21 mouse cellular contexts compared by ENCODE assay signal in the genomic region with DNA sequence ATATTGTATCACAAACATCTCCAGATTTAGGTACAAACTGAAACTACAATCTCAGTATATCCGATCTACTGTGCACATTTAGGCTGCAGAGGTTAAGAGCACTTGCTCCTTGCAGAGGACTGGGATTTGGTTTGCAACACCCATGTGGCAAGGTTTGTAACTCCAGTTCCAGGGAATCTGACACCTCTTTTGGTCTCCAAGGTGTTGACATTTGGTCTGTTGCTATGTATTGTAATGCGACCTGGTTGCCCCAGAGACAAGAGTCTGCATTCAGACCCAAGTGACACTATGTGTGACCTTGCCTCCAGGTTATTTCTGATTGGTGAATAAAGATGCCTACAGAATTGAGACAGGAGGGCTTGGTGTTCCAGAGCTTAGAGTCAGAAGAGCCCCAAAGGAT.
DNase-seq lines count a peak whose midpoint lies in the region; ATAC-seq and TF ChIP-seq lines count a peak whose summit lies in the region.
"Had no signal": no experiment of that assay in that cellular context is flagged by ENCODE, and none has a peak within 500 bp of the region (broad histone marks: within the 10 kb centered on the region; RNA-seq: fewer than 3 reads in every experiment).

No protein-coding gene starts in this region.

- TF ChIP-seq EP300 in heart, postnatal 0 days (IDR thresholded peaks at IDR 0.05; ENCODE audit: low read depth): no peak

- peak; percentile 18 for DNase-seq in forebrain, embryonic 10.5 days (ENCODE audit: extremely low spot score, low spot score)
- no peak for DNase-seq in forebrain, embryonic 11.5 days (ENCODE audit: low spot score)
- peak; percentile 8 for DNase-seq in heart, postnatal 0 days (ENCODE audit: low spot score)
- no peak for DNase-seq in heart, postnatal 14 days
- DNase-seq in ES-CJ7 (ENCODE audit: low read depth, low spot score): peak; percentile 58
- DNase-seq in right cerebral cortex, postnatal 14 days: no peak
- DNase-seq in thymus, adult 18-20 months: no peak
- DNase-seq: cerebellum, adult 11 months; gastrocnemius, postnatal 14 days; retina, postnatal 1 day; spleen, adult 18-20 months had no signal

- 41% methylated on average over 2 of the region's 2 CpGs for WGBS in forebrain, embryonic 10.5 days
- WGBS in forebrain, embryonic 11.5 days: 41% methylated on average over 2 of the region's 2 CpGs
- WGBS in heart, postnatal 0 days: 27% methylated on average over 2 of the region's 2 CpGs
- 59% methylated on average over 2 of the region's 2 CpGs for WGBS in embryonic facial prominence, embryonic 15.5 days

- TF ChIP-seq CTCF in heart, postnatal 0 days (IDR thresholded peaks at IDR 0.05; ENCODE audit: low read depth): no peak

- H3K36me3 ChIP-seq in forebrain, embryonic 10.5 days (replicated peaks): no peaks in the 10 kb centered on the region
- H3K36me3 ChIP-seq in forebrain, embryonic 11.5 days (ENCODE audit: control insufficient read depth, insufficient read depth, low read length): no peaks in the 10 kb centered on the region
- no peaks in the 10 kb centered on the region for H3K36me3 ChIP-seq in heart, postnatal 0 days (replicated peaks; ENCODE audit: control insufficient read depth, insufficient read depth, low read length)
- H3K36me3 ChIP-seq in embryonic facial prominence, embryonic 15.5 days: no peaks in the 10 kb centered on the region
- H3K36me3 ChIP-seq: intestine, embryonic 15.5 days; kidney, embryonic 15.5 days; limb, embryonic 13.5 days; liver, embryonic 15.5 days; stomach, embryonic 15.5 days had no signal

- no peak for ATAC-seq in forebrain, embryonic 11.5 days (replicated peaks; ENCODE audit: low FRiP score)
- ATAC-seq in heart, postnatal 0 days (ENCODE audit: insufficient read depth, low read depth): no peak
- 0 out of 2 replicates have a peak, but pooled peaks have one; percentile 39 for ATAC-seq in embryonic facial prominence, embryonic 15.5 days (ENCODE audit: insufficient number of reproducible peaks, low FRiP score, low TSS enrichment, low read depth)
- ATAC-seq: forebrain, embryonic 16.5 days; intestine, embryonic 15.5 days had no signal

- H3K27me3 ChIP-seq in forebrain, embryonic 10.5 days (ENCODE audit: poor library complexity, severe bottlenecking): no peaks in the 10 kb centered on the region
- H3K27me3 ChIP-seq in forebrain, embryonic 11.5 days (ENCODE audit: control insufficient read depth, insufficient read depth, low read length): no peaks in the 10 kb centered on the region
- H3K27me3 ChIP-seq in heart, postnatal 0 days (ENCODE audit: control insufficient read depth, insufficient read depth, low read length): no peaks in the 10 kb centered on the region
- no peaks in the 10 kb centered on the region for H3K27me3 ChIP-seq in embryonic facial prominence, embryonic 15.5 days
- H3K27me3 ChIP-seq: CH12.LX; intestine, embryonic 15.5 days; kidney, embryonic 15.5 days; limb, embryonic 13.5 days; liver, embryonic 15.5 days; megakaryocyte, embryonic 14.5 days; stomach, embryonic 15.5 days had no signal

- H3K9me3 ChIP-seq in forebrain, embryonic 10.5 days: no peaks in the 10 kb centered on the region
- H3K9me3 ChIP-seq in forebrain, embryonic 11.5 days (ENCODE audit: control insufficient read depth, low read length): no peaks in the 10 kb centered on the region
- H3K9me3 ChIP-seq in heart, postnatal 0 days (replicated peaks; ENCODE audit: control insufficient read depth, low read length): no peaks in the 10 kb centered on the region
- no peaks in the 10 kb centered on the region for H3K9me3 ChIP-seq in embryonic facial prominence, embryonic 15.5 days (replicated peaks)
- H3K9me3 ChIP-seq: intestine, embryonic 15.5 days; kidney, embryonic 15.5 days; limb, embryonic 13.5 days; liver, embryonic 15.5 days; megakaryocyte, embryonic 14.5 days; stomach, embryonic 15.5 days had no signal

- no peak overlapping the region for H3K4me3 ChIP-seq in forebrain, embryonic 10.5 days
- no peak overlapping the region for H3K4me3 ChIP-seq in forebrain, embryonic 11.5 days (ENCODE audit: low read depth, low read length)
- no peak overlapping the region for H3K4me3 ChIP-seq in heart, postnatal 0 days (ENCODE audit: low read depth, low read length)
- H3K4me3 ChIP-seq in embryonic facial prominence, embryonic 15.5 days (replicated peaks): no peak overlapping the region
- H3K4me3 ChIP-seq: intestine, embryonic 15.5 days; kidney, embryonic 15.5 days; layer of hippocampus, adult 2 months; limb, embryonic 13.5 days; liver, embryonic 15.5 days; megakaryocyte, embryonic 14.5 days; stomach, embryonic 15.5 days had no signal

- no peak overlapping the region for H3K9ac ChIP-seq in forebrain, embryonic 11.5 days (ENCODE audit: low read length)
- H3K9ac ChIP-seq in heart, postnatal 0 days (replicated peaks; ENCODE audit: low read depth, low read length): no peak overlapping the region
- no peak overlapping the region for H3K9ac ChIP-seq in embryonic facial prominence, embryonic 15.5 days
- H3K9ac ChIP-seq: intestine, embryonic 15.5 days; kidney, embryonic 15.5 days; limb, embryonic 13.5 days; liver, embryonic 15.5 days; stomach, embryonic 15.5 days had no signal

- intact Hi-C loops in heart, postnatal 14 days (cut with DNase I): no loop called here

- H3K4me2 ChIP-seq in forebrain, embryonic 11.5 days (ENCODE audit: low read depth, low read length, severe bottlenecking): no peak overlapping the region
- no peak overlapping the region for H3K4me2 ChIP-seq in heart, postnatal 0 days (ENCODE audit: low read depth, low read length)
- no peak overlapping the region for H3K4me2 ChIP-seq in embryonic facial prominence, embryonic 15.5 days (replicated peaks)
- H3K4me2 ChIP-seq: intestine, embryonic 15.5 days; kidney, embryonic 15.5 days; liver, embryonic 15.5 days; stomach, embryonic 15.5 days had no signal

- H3K4me1 ChIP-seq in forebrain, embryonic 10.5 days: peaks cover 29% of the 10 kb centered on the region
- H3K4me1 ChIP-seq in forebrain, embryonic 11.5 days (replicated peaks; ENCODE audit: control insufficient read depth, insufficient read depth, low read length): no peaks in the 10 kb centered on the region; the same call in 1 of the 2 replicates
- H3K4me1 ChIP-seq in heart, postnatal 0 days (ENCODE audit: control insufficient read depth, insufficient read depth): peaks cover 12% of the 10 kb centered on the region; the same call in 1 of the 2 replicates
- 0 out of 2 replicates have a peak, but pooled peaks cover 3% of the 10 kb centered on the region for H3K4me1 ChIP-seq in embryonic facial prominence, embryonic 15.5 days
- H3K4me1 ChIP-seq: kidney, embryonic 15.5 days; liver, embryonic 15.5 days; megakaryocyte, embryonic 14.5 days had no signal

- H3K27ac ChIP-seq in forebrain, embryonic 10.5 days: no peak overlapping the region
- H3K27ac ChIP-seq in forebrain, embryonic 11.5 days (ENCODE audit: low read depth, low read length): no peak overlapping the region
- no peak overlapping the region for H3K27ac ChIP-seq in heart, postnatal 0 days (ENCODE audit: low read depth)
- no peak overlapping the region for H3K27ac ChIP-seq in embryonic facial prominence, embryonic 15.5 days (replicated peaks)
- H3K27ac ChIP-seq: intestine, embryonic 15.5 days; kidney, embryonic 15.5 days; layer of hippocampus, adult 2 months; liver, embryonic 15.5 days; stomach, embryonic 15.5 days had no signal

Comparison
In these comparisons a context has a peak if more than half of its experiments do, and no peak if none do; other contexts are left out.
1. DNase-seq: peak in forebrain, embryonic 10.5 days (single experiment), heart, postnatal 0 days (single experiment) and ES-CJ7 (single experiment); none in forebrain, embryonic 11.5 days (single experiment), heart, postnatal 14 days (0 of 2), right cerebral cortex, postnatal 14 days (single experiment) and thymus, adult 18-20 months (0 of 2).